Mouse (Mus musculus): ENCODE measurements at regions not wholly inside any gene's neighbourhood (a gene's known extent, or its start where the extent isn't known, plus 50 kb on each side); places are given as distances from the start of the nearest gene placed in this dataset.

- DNase-seq (ENCODE audit: low spot score in 2 of 2) = no peak
These were observed 277.6 kb upstream of the Smim15 start for GRCm38 (mm10) chr13:107766397-107767261.

- no peak for DNase-seq (ENCODE audit: low spot score in 2 of 2)
These were observed 280.3 kb upstream of the Smim15 start for GRCm38 (mm10) chr13:107763911-107764310.

- no peak for DNase-seq (ENCODE audit: low spot score in 2 of 2)
These were observed 283.7 kb upstream of the Smim15 start for GRCm38 (mm10) chr13:107760511-107760910.

- no peak for DNase-seq (ENCODE audit: low spot score in 2 of 2)
These were observed 285.7 kb upstream of the Smim15 start for GRCm38 (mm10) chr13:107758327-107759095.

GRCm38 (mm10) chr13:107752745-107753144 lies 291.5 kb upstream of the Smim15 start:
- no peak for DNase-seq (ENCODE audit: low spot score in 2 of 2)

- no peak for DNase-seq (ENCODE audit: low spot score in 2 of 2)
These were observed 300.6 kb upstream of the Smim15 start for GRCm38 (mm10) chr13:107743464-107744218.

- DNase-seq (ENCODE audit: low spot score in 2 of 2) = no peak
These were observed 307.7 kb upstream of the Smim15 start for GRCm38 (mm10) chr13:107736581-107736980.

- no peak for DNase-seq (ENCODE audit: low spot score in 2 of 2)
These were observed 309.9 kb upstream of the Smim15 start for GRCm38 (mm10) chr13:107734161-107734905.

- no peak for DNase-seq (ENCODE audit: low spot score in 2 of 2)
These were observed 313.3 kb upstream of the Smim15 start for GRCm38 (mm10) chr13:107730976-107731375.

- no peak for DNase-seq (ENCODE audit: low spot score in 2 of 2)
These were observed 317.8 kb upstream of the Smim15 start for GRCm38 (mm10) chr13:107726491-107726890.

- DNase-seq (ENCODE audit: low spot score in 2 of 2) = no peak
These were observed 322.3 kb upstream of the Smim15 start for GRCm38 (mm10) chr13:107721901-107722300.

GRCm38 (mm10) chr13:107720874-107721574 lies 323.2 kb upstream of the Smim15 start:
- no peak for DNase-seq (ENCODE audit: low spot score in 2 of 2)

- no peak for DNase-seq (ENCODE audit: low spot score in 2 of 2)
These were observed 325.1 kb upstream of the Smim15 start for GRCm38 (mm10) chr13:107718973-107719620.

- no peak for DNase-seq (ENCODE audit: low spot score in 2 of 2)
These were observed 328.6 kb upstream of the Smim15 start for GRCm38 (mm10) chr13:107715616-107716015.

- DNase-seq (ENCODE audit: low spot score in 2 of 2) = no peak
These were observed 330.2 kb upstream of the Smim15 start for GRCm38 (mm10) chr13:107714001-107714400.

GRCm38 (mm10) chr13:107711341-107711994 lies 332.8 kb upstream of the Smim15 start:
- no peak for DNase-seq (ENCODE audit: low spot score in 2 of 2)

- no peak for DNase-seq (ENCODE audit: low spot score in 2 of 2)
These were observed 333.9 kb upstream of the Smim15 start for GRCm38 (mm10) chr13:107710368-107710767.

- no peak for DNase-seq (ENCODE audit: low spot score in 2 of 2)
These were observed 334.4 kb upstream of the Smim15 start for GRCm38 (mm10) chr13:107709828-107710227.

- no peak for DNase-seq (ENCODE audit: low spot score in 2 of 2)
These were observed 340.5 kb upstream of the Smim15 start for GRCm38 (mm10) chr13:107703736-107704135.

Data from spleen, postnatal 36 days (tissue).